Mouse (Mus musculus) adrenal gland, postnatal 0 days (tissue): Measurements from ENCODE around the gene Isg15. TPM values are rescaled to one million over a fixed set of nuclear protein-coding genes. Genes with fewer than 3 reads are reported as not detected.

ENCODE experiments used
- microRNA-seq: library from miRNA; unstranded; fragments of <30 nt; microRNA quantifications from one replicate; pipeline ENCODE4, GENCODE M21; 2016; ENCODE audit warnings: borderline replicate concordance; ENCODE audit not compliant: insufficient number of aligned reads
- polyA plus RNA-seq: library from polyadenylated mRNA; unstranded; fragments of >200 nt; fragmentation: Nextera tagmentation; extraction: Ambion mirVana; gene quantifications from 2 replicates; pipeline ENCODE4 v1.2.1, GENCODE M21; 2015

Gene Isg15
- polyA plus RNA-seq = 17.7 and 22.5 TPM in 2 replicates

DNA sequence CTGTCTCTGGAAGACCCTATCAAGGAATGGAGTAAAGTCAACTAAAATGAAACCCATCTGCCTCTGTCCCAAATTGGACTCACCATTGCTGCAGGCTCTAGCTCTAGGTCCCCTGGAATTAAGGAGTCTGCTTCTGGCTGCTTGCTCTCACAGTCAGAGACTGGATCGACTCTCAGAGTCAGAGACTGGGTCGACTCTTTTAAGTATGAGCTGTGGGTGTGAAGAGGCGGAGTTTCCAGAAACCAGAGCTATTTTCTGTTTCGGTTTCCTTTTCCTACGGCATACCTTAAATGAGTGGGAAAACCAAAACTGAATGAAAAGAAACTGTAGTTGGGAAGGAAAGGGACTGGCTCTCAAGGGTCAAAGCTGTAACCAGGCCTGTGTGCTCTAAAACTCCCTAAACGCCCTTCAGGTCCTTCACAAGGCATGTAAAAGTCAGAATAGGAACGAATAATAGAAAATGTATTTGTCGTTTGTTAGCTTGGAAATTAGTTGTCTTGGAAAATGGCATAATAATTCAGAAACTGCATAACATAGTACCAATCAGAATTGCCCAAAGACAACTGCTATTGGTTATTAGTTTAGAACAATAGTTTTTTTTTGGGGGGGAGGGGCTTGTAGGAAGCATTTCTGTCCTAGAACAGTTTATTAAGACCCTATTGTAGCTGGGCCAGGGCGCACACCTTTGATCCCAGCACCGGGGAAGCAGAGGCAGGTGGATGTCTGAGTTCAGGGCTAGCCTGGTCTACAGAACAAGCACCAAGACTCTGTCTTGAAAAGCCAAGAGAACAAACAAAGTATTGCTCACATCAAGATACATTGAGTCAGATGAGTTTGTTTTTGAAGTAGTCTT, at the start of gene Isg15:
Gene Isg15 (minus strand): TSS at position 196 of the 853 bp plus-strand sequence.

DNA sequence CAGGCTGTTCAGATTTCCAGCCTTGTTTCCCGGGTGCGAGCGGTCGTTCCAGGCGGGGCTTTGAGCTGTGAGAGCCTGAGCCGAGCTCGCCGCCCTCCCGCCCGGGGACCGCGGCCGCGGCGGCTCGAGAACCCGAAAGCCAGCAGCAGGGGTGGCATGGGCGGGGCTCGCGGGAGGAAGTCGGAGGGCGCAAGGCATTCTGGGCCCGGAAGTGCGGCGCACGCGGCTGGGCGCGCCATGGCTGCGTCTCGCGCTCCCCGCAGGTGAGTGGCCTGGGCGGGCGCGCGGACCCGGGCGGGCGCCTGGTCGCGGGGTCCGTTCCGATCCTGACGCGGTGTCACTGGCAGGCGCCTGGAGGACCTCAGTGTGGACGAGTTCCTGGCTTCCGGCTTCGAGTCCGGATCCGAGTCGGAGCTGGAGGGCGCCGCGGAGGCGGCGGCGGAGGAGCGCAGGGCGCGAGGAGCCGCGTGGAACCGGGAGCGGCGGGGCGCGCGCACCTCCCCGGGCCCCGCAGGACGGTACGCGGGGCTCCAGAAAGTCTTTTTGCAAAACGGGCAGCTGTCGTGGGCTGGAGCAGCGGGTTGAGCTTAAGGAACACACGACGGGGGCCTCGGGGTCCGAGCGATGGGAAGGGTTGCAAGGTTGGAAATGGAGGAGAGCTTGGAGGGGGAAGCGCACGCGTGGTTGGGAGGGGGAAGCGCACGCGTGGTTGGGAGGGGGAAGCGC, 35.4 kb upstream of the Isg15 start, which contains the start of gene Noc2l:
Gene Noc2l (plus strand): TSS at position 203 of the 726 bp plus-strand sequence.

DNA sequence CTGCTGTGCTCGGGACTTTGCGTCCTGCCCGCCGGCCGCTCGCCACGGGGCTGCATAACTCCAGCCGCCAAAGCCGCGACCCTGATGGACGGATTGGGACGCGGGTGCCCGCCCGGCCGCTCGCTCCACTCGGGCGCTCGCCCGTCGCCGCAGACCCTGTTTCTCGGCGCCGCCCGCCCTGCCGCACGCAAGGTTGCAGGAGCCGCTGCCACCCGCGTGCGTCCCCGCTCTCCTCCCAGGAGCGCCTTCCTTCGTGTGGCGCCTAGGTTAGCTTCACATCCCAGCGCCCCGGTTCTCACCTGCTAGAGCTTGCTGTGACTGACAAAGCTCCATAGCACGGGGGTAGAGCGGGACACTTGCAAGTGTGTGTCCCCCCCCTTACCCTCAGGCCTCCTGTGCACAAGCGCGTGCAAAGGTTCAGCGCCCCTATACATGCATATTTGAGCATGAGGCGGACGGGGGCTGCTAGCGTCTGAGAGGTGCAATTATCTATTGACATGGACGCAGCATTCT, 34.1 kb upstream of the Isg15 start, which contains the start of gene Plekhn1:
Gene Plekhn1 (minus strand): TSS at position 157 of the 513 bp plus-strand sequence.

DNA sequence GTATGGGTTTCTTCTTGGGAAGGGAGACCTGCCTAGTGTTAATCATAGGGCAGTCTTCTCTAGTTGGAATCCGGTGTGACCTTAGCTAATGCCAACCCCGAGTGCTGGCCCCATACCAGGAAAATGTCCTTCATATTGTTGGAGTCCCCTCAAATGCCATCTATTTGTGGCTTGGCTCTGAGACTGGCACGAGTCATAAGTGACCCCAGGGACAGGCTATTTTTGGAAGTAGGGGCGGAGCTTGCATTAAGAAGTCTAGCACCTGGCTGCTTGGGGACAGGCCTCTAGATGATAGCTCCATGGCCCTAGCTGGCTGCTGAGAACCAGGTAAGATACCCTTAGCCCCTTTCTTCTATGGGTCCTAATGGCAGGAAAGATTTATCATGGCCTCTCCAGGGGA, 15.0 kb upstream of the Isg15 start, which contains the start of gene Perm1:
Gene Perm1 (plus strand): TSS at position 220 of the 400 bp plus-strand sequence.

DNA sequence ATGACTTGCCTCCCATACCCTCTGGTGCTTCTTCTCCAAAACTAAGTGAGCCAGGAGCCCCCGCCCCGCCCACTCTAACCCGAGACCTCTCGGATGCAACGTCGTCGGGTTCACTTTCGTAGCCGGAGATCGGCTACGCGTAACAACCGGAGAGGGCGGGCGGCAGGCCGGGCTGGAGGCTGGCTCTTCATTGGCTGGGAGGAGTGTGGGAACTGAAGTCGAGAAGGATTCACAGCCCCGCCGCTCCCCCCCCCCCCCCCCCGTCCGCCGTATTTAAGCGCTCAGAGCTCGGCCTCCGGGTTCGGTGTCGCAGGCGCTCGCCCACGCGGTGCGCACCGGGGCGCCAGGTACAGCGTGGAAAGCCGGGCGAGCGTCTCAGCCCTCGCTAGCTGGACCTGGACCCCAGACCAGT, 2.4 kb upstream of the Isg15 start, which contains the start of gene AW011738:
Gene AW011738 (plus strand): TSS at position 304 of the 412 bp plus-strand sequence.

DNA sequence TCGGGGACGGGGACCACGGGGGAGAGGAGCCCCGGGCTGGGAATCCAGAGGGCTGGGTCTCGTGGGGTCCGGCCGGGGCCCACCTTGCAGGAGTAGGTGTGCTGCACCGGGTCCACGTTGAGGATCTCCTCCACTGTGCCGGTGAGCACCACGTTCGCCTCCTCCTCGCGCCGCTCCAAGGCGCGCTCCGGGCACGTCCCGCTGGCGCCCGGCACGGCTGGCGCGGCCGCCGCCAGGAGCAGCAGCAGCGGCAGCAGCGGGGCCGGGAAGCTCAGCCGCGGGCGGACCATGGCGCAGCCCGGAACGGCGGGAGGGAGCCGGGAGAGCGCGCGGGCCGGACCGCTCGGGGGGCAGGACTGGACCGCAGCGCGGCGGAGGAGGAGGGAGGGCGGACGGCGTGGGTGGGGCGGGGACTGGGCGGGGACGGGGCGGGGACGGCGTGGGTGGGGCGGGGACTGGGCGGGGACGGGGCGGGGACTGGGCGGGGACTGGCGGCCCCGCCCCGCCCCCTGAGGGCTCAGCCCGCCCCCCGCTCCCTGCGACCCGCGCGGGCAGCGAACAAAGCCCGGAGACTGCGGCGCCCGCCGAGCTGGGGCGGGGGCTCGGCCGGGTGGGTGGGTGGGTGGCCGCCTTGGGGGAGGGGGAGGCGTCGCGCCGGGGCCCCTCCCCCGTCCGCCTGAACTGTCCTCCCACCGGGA, 3.3 kb downstream of the Isg15 start, which contains the start of gene Agrn:
Gene Agrn (minus strand): TSS at position 358 of the 698 bp plus-strand sequence.

Small RNA genes within 50 kb of the gene (microRNA-seq; reads per million reads assigned to microRNA genes)
- 1.4 reads per million for gene Mir7658

Other genes starting within 250 kb of the Isg15 start
- gene C1qtnf12, start 238.5 kb downstream of the Isg15 start, polyA plus RNA-seq = 56.5 and 78.7 TPM in 2 replicates
- 8.5 and 9.4 TPM in 2 replicates for gene B3galt6, start 208.2 kb downstream of the Isg15 start, polyA plus RNA-seq
- 177 and 229 TPM in 2 replicates for gene Sdf4, start 207.9 kb downstream of the Isg15 start, polyA plus RNA-seq
- 0.80 and 0.94 TPM in 2 replicates for gene Tnfrsf4, start 187.0 kb downstream of the Isg15 start, polyA plus RNA-seq
- gene Tnfrsf18, start 174.7 kb downstream of the Isg15 start, polyA plus RNA-seq = 1.0 and 1.1 TPM in 2 replicates
- gene Ttll10, start 141.4 kb downstream of the Isg15 start, polyA plus RNA-seq = 0.24 and 0.35 TPM in 2 replicates
- 6.8 and 9.4 TPM in 2 replicates for gene 9430015G10Rik, start 90.8 kb downstream of the Isg15 start, polyA plus RNA-seq
- gene Rnf223, start 70.3 kb downstream of the Isg15 start, polyA plus RNA-seq = 0.05 and 0.10 TPM in 2 replicates
- gene Agrn, start 3.3 kb downstream of the Isg15 start, polyA plus RNA-seq = 19.0 and 27.1 TPM in 2 replicates
- 0.99 and 1.5 TPM in 2 replicates for gene AW011738, start 2.5 kb upstream of the Isg15 start, polyA plus RNA-seq
- gene Perm1, start 15.1 kb upstream of the Isg15 start, polyA plus RNA-seq = 0.16 and 0.48 TPM in 2 replicates
- gene Plekhn1, start 34.0 kb upstream of the Isg15 start, polyA plus RNA-seq = 7.8 and 11.0 TPM in 2 replicates
- gene Noc2l, start 35.2 kb upstream of the Isg15 start, polyA plus RNA-seq = 24.8 and 33.7 TPM in 2 replicates
- gene Samd11, start 54.8 kb upstream of the Isg15 start, polyA plus RNA-seq = 1.8 and 4.0 TPM in 2 replicates
- gene Vmn2r-ps159, start 130.3 kb upstream of the Isg15 start, polyA plus RNA-seq = not detected in 2 replicates